Mouse (Mus musculus) kidney, embryonic 14.5 days (tissue): Measurements from ENCODE around the gene H2-DMb2. TPM values are rescaled to one million over a fixed set of nuclear protein-coding genes. Genes with fewer than 3 reads are reported as not detected.

Experiments
- ATAC-seq: fragments of 200-750 bp; cut with Nextera tagmentation; 2 replicates; pipeline ENCODE4 v1.8.0; 2017; ENCODE audit warnings: moderate number of reproducible peaks, mild to moderate bottlenecking, moderate TSS enrichment, moderate library complexity; ENCODE audit not compliant: low FRiP score, low TSS enrichment
- H3K27ac ChIP-seq: fragments of 300-500 bp; sonication (generic); 2 replicates; pipeline ENCODE4 v1.5.1; 2014; ENCODE audit warnings: low read depth, mild to moderate bottlenecking, low read length, moderate library complexity, mixed read lengths
- H3K27me3 ChIP-seq: fragments of 300-500 bp; sonication (generic); 2 replicates; pipeline ENCODE4 v1.6.1; 2014; ENCODE audit warnings: mild to moderate bottlenecking, low read length; ENCODE audit not compliant: control insufficient read depth, insufficient read depth
- H3K36me3 ChIP-seq: fragments of 300-500 bp; sonication (generic); 2 replicates; pipeline ENCODE4 v1.6.1; 2014; ENCODE audit warnings: low read length, mixed read lengths; ENCODE audit not compliant: control insufficient read depth, insufficient read depth
- H3K4me1 ChIP-seq: fragments of 300-500 bp; sonication (generic); 2 replicates; pipeline ENCODE4 v1.6.1; 2014; ENCODE audit warnings: low read length, mixed read lengths; ENCODE audit not compliant: control insufficient read depth, insufficient read depth
- H3K4me2 ChIP-seq: fragments of 300-500 bp; sonication (generic); replicated peaks from 2 replicates; pipeline ENCODE4 v1.6.1; 2014; ENCODE audit warnings: low read depth, mild to moderate bottlenecking, low read length
- H3K4me3 ChIP-seq: fragments of 300-500 bp; sonication (generic); 2 replicates; pipeline ENCODE4 v1.5.1; 2014; ENCODE audit warnings: mild to moderate bottlenecking, low read length
- H3K9ac ChIP-seq: fragments of 300-500 bp; sonication (generic); 2 replicates; pipeline ENCODE4 v1.6.1; 2014; ENCODE audit warnings: low read depth, mild to moderate bottlenecking, low read length, moderate library complexity
- H3K9me3 ChIP-seq: fragments of 300-500 bp; sonication (generic); 2 replicates; pipeline ENCODE4 v1.6.1; 2016; ENCODE audit warnings: low read length; ENCODE audit not compliant: control insufficient read depth
- WGBS: fragments of 180-500 bp; shearing (Covaris S2); extraction: QIAGEN DNeasy Blood & Tissue Kit; methylation state at CpG from one replicate; pipeline ENCODE4 v1.1.7; 2014; 5-methylcytosine and 5-hydroxymethylcytosine counted together
- polyA plus RNA-seq: library from polyadenylated mRNA; unstranded; fragments of >200 nt; fragmentation: Nextera tagmentation; extraction: Ambion mirVana; gene quantifications from 2 replicates; pipeline ENCODE4 v1.2.1, GENCODE M21; 2014

The H2-DMb2 gene
- polyA plus RNA-seq, 1 experiment from 2014 or later = 21.9 TPM

GRCm38 (mm10) chr17:34104804-34105203 is 38.3 kb upstream of the H2-DMb2 start:
- H3K4me1 ChIP-seq = no peaks in the 10 kb centered on the region
- no peak overlapping the region for H3K4me3 ChIP-seq
- no peaks in the 10 kb centered on the region for H3K9me3 ChIP-seq
- H3K4me2 ChIP-seq = no peak overlapping the region
- no peak overlapping the region for H3K27ac ChIP-seq
- ATAC-seq = no peak
- 80% methylated on average over 9 of the region's 9 CpGs for WGBS
- no peaks in the 10 kb centered on the region for H3K27me3 ChIP-seq
- H3K36me3 ChIP-seq = peaks cover 9% of the 10 kb centered on the region; the same call in 1 of the 2 replicates
- no peak overlapping the region for H3K9ac ChIP-seq

- H3K4me1 ChIP-seq = no peaks in the 10 kb centered on the region
- no peak for ATAC-seq
- H3K36me3 ChIP-seq = peaks cover 25% of the 10 kb centered on the region
- H3K4me3 ChIP-seq = no peak overlapping the region
- H3K9me3 ChIP-seq = no peaks in the 10 kb centered on the region
- H3K4me2 ChIP-seq = no peak overlapping the region
- no peak overlapping the region for H3K9ac ChIP-seq
- no peaks in the 10 kb centered on the region for H3K27me3 ChIP-seq
- no peak overlapping the region for H3K27ac ChIP-seq
- WGBS = 86% methylated on average over 7 of the region's 7 CpGs
Measured at GRCm38 (mm10) chr17:34106555-34106954, 36.6 kb upstream of the H2-DMb2 start.

GRCm38 (mm10) chr17:34107109-34107867 is 35.8 kb upstream of the H2-DMb2 start:
- 82% methylated on average over 7 of the region's 7 CpGs for WGBS
- Histone ChIP-seq H3K4me3 (no peak overlapping the region), H3K36me3 (peaks cover 32% of the 10 kb centered on the region), H3K27ac (no peak overlapping the region), H3K4me2 (no peak overlapping the region), H3K9me3 (no peaks in the 10 kb centered on the region), H3K27me3 (no peaks in the 10 kb centered on the region), H3K9ac (no peak overlapping the region), H3K4me1 (no peaks in the 10 kb centered on the region)
- peak; percentile 13; the same call in 1 of the 2 replicates for ATAC-seq

GRCm38 (mm10) chr17:34108460-34108859 is 34.6 kb upstream of the H2-DMb2 start:
- Histone ChIP-seq H3K4me3 (no peak overlapping the region), H3K9me3 (no peaks in the 10 kb centered on the region), H3K4me1 (no peaks in the 10 kb centered on the region), H3K4me2 (no peak overlapping the region), H3K36me3 (peaks cover 44% of the 10 kb centered on the region), H3K27me3 (no peaks in the 10 kb centered on the region), H3K9ac (no peak overlapping the region), H3K27ac (no peak overlapping the region)
- WGBS = 87% methylated on average over 5 of the region's 6 CpGs
- no peak for ATAC-seq

GRCm38 (mm10) chr17:34109038-34109805 is 33.9 kb upstream of the H2-DMb2 start:
- 79% methylated on average over 14 of the region's 14 CpGs for WGBS
- Histone ChIP-seq H3K27ac (no peak overlapping the region), H3K27me3 (no peaks in the 10 kb centered on the region), H3K9me3 (no peaks in the 10 kb centered on the region), H3K36me3 (peaks cover 52% of the 10 kb centered on the region), H3K4me3 (no peak overlapping the region), H3K4me2 (no peak overlapping the region), H3K9ac (no peak overlapping the region), H3K4me1 (no peaks in the 10 kb centered on the region)
- ATAC-seq = no peak

- Histone ChIP-seq H3K4me1 (no peaks in the 10 kb centered on the region; the same call in 1 of the 2 replicates), H3K4me2 (no peak overlapping the region), H3K9ac (no peak overlapping the region), H3K4me3 (no peak overlapping the region), H3K27me3 (no peaks in the 10 kb centered on the region), H3K27ac (no peak overlapping the region), H3K9me3 (no peaks in the 10 kb centered on the region), H3K36me3 (peaks cover 57% of the 10 kb centered on the region)
- 0 out of 2 replicates have a peak, but pooled peaks have one; percentile 20 for ATAC-seq
- WGBS = 77% methylated on average over 3 of the region's 3 CpGs
Measured at GRCm38 (mm10) chr17:34109806-34110195, 33.3 kb upstream of the H2-DMb2 start.

GRCm38 (mm10) chr17:34110309-34110708 is 32.8 kb upstream of the H2-DMb2 start:
- Histone ChIP-seq H3K9me3 (no peaks in the 10 kb centered on the region), H3K27me3 (no peaks in the 10 kb centered on the region), H3K36me3 (peaks cover 62% of the 10 kb centered on the region), H3K4me1 (peaks cover 5% of the 10 kb centered on the region; the same call in 1 of the 2 replicates), H3K4me3 (no peak overlapping the region), H3K27ac (no peak overlapping the region), H3K4me2 (no peak overlapping the region), H3K9ac (no peak overlapping the region)
- 60% methylated on average over 8 of the region's 8 CpGs for WGBS
- ATAC-seq = no peak

- ATAC-seq = no peak
- Histone ChIP-seq H3K9ac (no peak overlapping the region), H3K4me2 (no peak overlapping the region), H3K4me3 (no peak overlapping the region), H3K4me1 (peaks cover 21% of the 10 kb centered on the region; the same call in 1 of the 2 replicates), H3K9me3 (no peaks in the 10 kb centered on the region), H3K27me3 (no peaks in the 10 kb centered on the region), H3K27ac (no peak overlapping the region), H3K36me3 (peaks cover 97% of the 10 kb centered on the region)
- 94% methylated on average over 7 of the region's 7 CpGs for WGBS
Measured at GRCm38 (mm10) chr17:34114114-34114513, 29.0 kb upstream of the H2-DMb2 start.
